Mouse (Mus musculus) stomach, postnatal 0 days (tissue): Measurements from ENCODE around the gene Lrfn4.

ENCODE experiments used
- CTCF ChIP-seq: IDR thresholded peaks from 2 replicates; pipeline ENCODE4 v1.5.1; 2016; ENCODE audit warnings: antibody characterized with exemption, low read depth, mild to moderate bottlenecking, moderate library complexity
- EP300 ChIP-seq: optimal IDR thresholded peaks from 2 replicates; pipeline ENCODE3; 2016; ENCODE audit warnings: antibody characterized with exemption

GRCm38 (mm10) chr19:4602459-4602858, 13.0 kb downstream of the Lrfn4 start:
- TF ChIP-seq CTCF (no peak), EP300 (no peak)
